Mouse (Mus musculus) C2C12 (cell line): ENCODE data around the gene Zfp663.

Source experiments
- CTCF ChIP-seq: IDR thresholded peaks from one replicate; pipeline ENCODE4 v1.5.1; 2011; ENCODE audit not compliant: control insufficient read depth, insufficient read depth, insufficient read length
- FOSL1 ChIP-seq: IDR thresholded peaks from one replicate; pipeline ENCODE4 v1.8.0; 2011; ENCODE audit warnings: mild to moderate bottlenecking, low read length; ENCODE audit not compliant: poor library complexity, insufficient read depth, severe bottlenecking
- MAX ChIP-seq: IDR thresholded peaks from one replicate; pipeline ENCODE4 v1.6.1; 2011; ENCODE audit warnings: mild to moderate bottlenecking, control low read depth
- MYOG ChIP-seq: IDR thresholded peaks from one replicate; pipeline ENCODE4 v1.6.1; 2011; ENCODE audit not compliant: control insufficient read depth, insufficient read length; ENCODE audit errors: extremely low read depth
- USF1 ChIP-seq: IDR thresholded peaks from one replicate; pipeline ENCODE4 v1.6.1; 2011; ENCODE audit warnings: low read depth, mild to moderate bottlenecking, control low read depth, moderate library complexity

GRCm38 (mm10) chr2:165310818-165311425 lies 57.6 kb downstream of the Zfp663 start:
- no peak for TF ChIP-seq USF1
- TF ChIP-seq CTCF: no peak
- TF ChIP-seq MAX: no peak
- no peak for TF ChIP-seq FOSL1
- no peak for TF ChIP-seq MYOG
